Mouse (Mus musculus): ENCODE measurements around the gene Btrc. TPM values are rescaled to one million over a fixed set of nuclear protein-coding genes. Genes with fewer than 3 reads are reported as not detected.
"Not testable (repeated sequence)": the region's sequence is repeated elsewhere in the genome, so short reads cannot be mapped to it uniquely, and the experiment has no call there.

Btrc gene
- polyA plus RNA-seq, 1 experiment = 55.6 TPM

DNA sequence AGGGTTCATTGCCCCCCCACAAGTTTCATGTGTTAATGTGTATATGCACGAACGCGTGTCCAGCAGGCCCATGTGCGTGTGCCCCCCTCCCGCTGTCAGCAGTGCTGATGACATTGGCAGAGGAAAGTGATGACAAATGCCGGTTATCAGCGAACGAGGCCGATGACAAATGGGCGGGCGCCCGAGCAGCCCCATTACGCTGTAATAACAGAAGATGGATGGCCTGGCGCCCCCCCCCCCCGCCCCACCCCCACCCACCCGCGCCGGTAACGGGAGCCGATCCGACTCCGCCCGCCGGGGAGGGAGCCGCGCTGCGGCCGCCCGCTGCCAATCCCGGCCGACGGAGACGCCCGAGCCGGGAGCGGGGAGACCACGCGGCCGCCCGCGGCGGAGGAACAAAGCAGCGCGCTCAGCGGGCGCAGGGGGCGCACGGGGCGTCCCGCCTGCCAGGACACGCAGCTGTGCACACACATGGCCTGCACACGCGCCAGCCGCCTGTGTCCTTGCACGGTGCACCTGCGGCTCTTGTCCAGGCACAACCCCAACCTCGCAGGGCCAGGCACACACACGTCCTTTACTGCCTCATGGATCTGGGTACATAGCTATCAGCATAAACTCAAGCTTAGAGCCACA, 178.0 kb downstream of the Btrc start:
- no peak for TF ChIP-seq POLR2A (IDR thresholded peaks at IDR 0.05; ENCODE audit: control insufficient read depth, low read depth, low read length)
- no peak for TF ChIP-seq CTCF (IDR thresholded peaks at IDR 0.05; ENCODE audit: control insufficient read depth, insufficient read depth, insufficient replicate concordance, low read depth, low read length)
- Histone ChIP-seq H3K27ac (ENCODE audit: control insufficient read depth, insufficient read depth, low read depth, low read length) (no peak overlapping the region), H3K27me3 (ENCODE audit: control insufficient read depth, insufficient read depth, low read length) (no peaks in the 10 kb centered on the region)

GRCm38 (mm10) chr19:45542061-45542460, 178.5 kb downstream of the Btrc start:
- TF ChIP-seq CTCF (IDR thresholded peaks at IDR 0.05; ENCODE audit: control insufficient read depth, insufficient read depth, insufficient replicate concordance, low read depth, low read length) (no peak), POLR2A (IDR thresholded peaks at IDR 0.05; ENCODE audit: control insufficient read depth, low read depth, low read length) (no peak)
- no peak overlapping the region for H3K27ac ChIP-seq (ENCODE audit: control insufficient read depth, insufficient read depth, low read depth, low read length)
- H3K4me1 ChIP-seq (ENCODE audit: control insufficient read depth, insufficient read depth, low read length) = peaks cover 23% of the 10 kb centered on the region
- peak overlapping the region; percentile 11 for H3K4me3 ChIP-seq (ENCODE audit: control insufficient read depth, low read depth, low read length)
- no peaks in the 10 kb centered on the region for H3K36me3 ChIP-seq (ENCODE audit: control insufficient read depth, insufficient read depth, low read length)
- H3K27me3 ChIP-seq (ENCODE audit: control insufficient read depth, insufficient read depth, low read length) = no peaks in the 10 kb centered on the region

More for the DNA sequence above, 178.0 kb downstream of the Btrc start:
- no peaks in the 10 kb centered on the region for H3K36me3 ChIP-seq (ENCODE audit: control insufficient read depth, insufficient read depth, low read length)
- peak overlapping the region; percentile 11 for H3K4me3 ChIP-seq (ENCODE audit: control insufficient read depth, low read depth, low read length)
- peaks cover 23% of the 10 kb centered on the region for H3K4me1 ChIP-seq (ENCODE audit: control insufficient read depth, insufficient read depth, low read length)

DNA sequence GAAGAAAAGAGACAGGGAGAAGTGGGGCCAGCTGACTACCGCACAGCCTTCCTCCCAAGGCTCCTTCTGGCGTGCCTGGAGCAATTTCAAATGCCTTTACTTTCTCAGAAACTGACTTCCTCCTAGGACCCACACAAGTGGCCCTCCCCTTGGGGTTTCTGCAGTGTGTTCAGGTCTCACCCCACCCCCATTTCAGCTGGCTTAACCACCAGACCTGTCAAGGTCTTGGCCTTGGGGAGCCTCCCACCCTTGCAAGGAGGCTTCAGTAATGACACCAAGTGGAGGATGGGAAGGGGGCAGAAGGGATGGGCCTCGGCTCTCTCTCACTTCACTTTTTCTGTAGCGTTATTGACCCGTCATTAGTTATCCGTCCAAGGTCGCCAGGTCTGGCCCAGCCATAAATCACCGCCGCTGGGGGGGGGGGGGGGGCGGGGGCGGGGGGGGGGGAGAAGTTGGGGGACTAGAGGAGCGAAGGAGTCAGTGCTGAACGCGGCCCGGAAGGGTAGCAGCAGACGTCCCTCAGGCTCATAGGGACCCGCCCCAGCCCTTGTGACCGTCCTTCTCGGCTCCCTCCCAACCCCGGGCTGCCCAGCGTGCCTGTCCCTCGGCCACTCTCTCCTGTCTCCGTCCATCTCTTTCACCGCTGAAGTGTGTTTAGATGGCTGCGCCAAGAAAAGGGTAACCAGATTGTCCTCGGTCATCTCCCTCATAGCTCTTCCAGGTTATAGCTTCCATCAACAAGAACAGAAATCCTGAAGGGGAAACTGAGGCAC, 180.8 kb downstream of the Btrc start:
- Histone ChIP-seq H3K4me1 (ENCODE audit: control insufficient read depth, insufficient read depth, low read length) (peaks cover 23% of the 10 kb centered on the region), H3K27me3 (ENCODE audit: control insufficient read depth, insufficient read depth, low read length) (no peaks in the 10 kb centered on the region), H3K4me3 (ENCODE audit: control insufficient read depth, low read depth, low read length) (peak overlapping the region; percentile 54), H3K36me3 (ENCODE audit: control insufficient read depth, insufficient read depth, low read length) (no peaks in the 10 kb centered on the region), H3K27ac (ENCODE audit: control insufficient read depth, insufficient read depth, low read depth, low read length) (no peak overlapping the region)
- no peak for TF ChIP-seq POLR2A (IDR thresholded peaks at IDR 0.05; ENCODE audit: control insufficient read depth, low read depth, low read length)
- TF ChIP-seq CTCF (IDR thresholded peaks at IDR 0.05; ENCODE audit: control insufficient read depth, insufficient read depth, insufficient replicate concordance, low read depth, low read length) = no peak

DNA sequence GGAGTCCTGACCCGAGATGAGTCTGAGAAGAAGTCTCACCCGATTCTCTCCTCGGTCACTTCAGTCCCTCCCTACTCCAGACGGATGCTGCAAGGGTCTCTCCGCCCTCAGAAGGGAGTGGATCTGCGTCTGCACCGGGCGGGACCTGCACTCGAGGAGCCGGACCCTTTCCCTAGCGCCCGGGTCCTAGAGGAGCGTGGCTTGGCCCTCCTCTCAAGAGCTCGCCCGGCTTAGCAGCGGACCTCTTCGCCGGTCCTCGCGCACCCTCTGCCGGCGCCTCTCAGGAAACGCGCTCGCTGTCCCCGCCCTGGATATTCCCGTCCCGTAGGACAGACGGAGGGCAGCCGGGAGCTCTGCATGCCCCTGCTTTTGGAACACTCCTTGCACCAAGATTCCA, 181.4 kb downstream of the Btrc start:
- Histone ChIP-seq H3K27me3 (ENCODE audit: control insufficient read depth, insufficient read depth, low read length) (no peaks in the 10 kb centered on the region), H3K27ac (ENCODE audit: control insufficient read depth, insufficient read depth, low read depth, low read length) (no peak overlapping the region), H3K4me3 (ENCODE audit: control insufficient read depth, low read depth, low read length) (peak overlapping the region; percentile 54), H3K36me3 (ENCODE audit: control insufficient read depth, insufficient read depth, low read length) (no peaks in the 10 kb centered on the region), H3K4me1 (ENCODE audit: control insufficient read depth, insufficient read depth, low read length) (peaks cover 23% of the 10 kb centered on the region)
- peak; percentile 63 for TF ChIP-seq CTCF (IDR thresholded peaks at IDR 0.05; ENCODE audit: control insufficient read depth, insufficient read depth, insufficient replicate concordance, low read depth, low read length)
- no peak for TF ChIP-seq POLR2A (IDR thresholded peaks at IDR 0.05; ENCODE audit: control insufficient read depth, low read depth, low read length)

- H3K36me3 ChIP-seq (ENCODE audit: control insufficient read depth, insufficient read depth, low read length); H3K27me3 ChIP-seq (ENCODE audit: control insufficient read depth, insufficient read depth, low read length); H3K27ac ChIP-seq (ENCODE audit: control insufficient read depth, insufficient read depth, low read depth, low read length); H3K4me3 ChIP-seq (ENCODE audit: control insufficient read depth, low read depth, low read length): not testable (repeated sequence)
- peaks cover 11% of the 10 kb centered on the region for H3K4me1 ChIP-seq (ENCODE audit: control insufficient read depth, insufficient read depth, low read length)
These were observed 184.7 kb downstream of the Btrc start for GRCm38 (mm10) chr19:45548196-45548595.

GRCm38 (mm10) chr19:45549128-45549915, 185.8 kb downstream of the Btrc start:
- TF ChIP-seq POLR2A (IDR thresholded peaks at IDR 0.05; ENCODE audit: control insufficient read depth, low read depth, low read length) = no peak
- TF ChIP-seq CTCF (IDR thresholded peaks at IDR 0.05; ENCODE audit: control insufficient read depth, insufficient read depth, insufficient replicate concordance, low read depth, low read length) = no peak
- no peaks in the 10 kb centered on the region for H3K27me3 ChIP-seq (ENCODE audit: control insufficient read depth, insufficient read depth, low read length)
- H3K4me1 ChIP-seq (ENCODE audit: control insufficient read depth, insufficient read depth, low read length) = peaks cover 8% of the 10 kb centered on the region
- no peak overlapping the region for H3K27ac ChIP-seq (ENCODE audit: control insufficient read depth, insufficient read depth, low read depth, low read length)
- H3K4me3 ChIP-seq (ENCODE audit: control insufficient read depth, low read depth, low read length) = no peak overlapping the region
- peaks cover 2% of the 10 kb centered on the region; the same call in 1 of the 2 replicates for H3K36me3 ChIP-seq (ENCODE audit: control insufficient read depth, insufficient read depth, low read length)

DNA sequence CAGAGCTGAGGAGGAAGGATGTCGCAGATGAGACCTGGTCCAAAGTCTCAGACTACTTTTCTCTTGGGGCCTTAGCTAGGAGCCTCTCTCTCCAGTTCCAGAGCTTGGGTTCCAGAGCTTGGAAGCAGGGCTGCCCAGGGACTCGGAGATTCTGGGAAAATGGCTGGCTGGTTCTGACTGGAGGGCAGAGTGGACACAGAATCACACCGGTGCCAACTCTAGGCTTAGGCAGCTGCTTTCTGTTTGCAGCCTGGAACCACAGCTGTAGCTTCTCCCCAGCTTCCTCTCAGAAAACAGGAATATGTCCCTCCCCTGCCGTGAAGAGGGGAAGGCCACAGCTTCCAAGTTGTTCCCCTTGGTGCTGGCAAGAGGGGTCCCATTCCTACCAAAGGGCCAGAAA, 186.4 kb downstream of the Btrc start:
- no peak for TF ChIP-seq CTCF (IDR thresholded peaks at IDR 0.05; ENCODE audit: control insufficient read depth, insufficient read depth, insufficient replicate concordance, low read depth, low read length)
- no peak for TF ChIP-seq POLR2A (IDR thresholded peaks at IDR 0.05; ENCODE audit: control insufficient read depth, low read depth, low read length)
- Histone ChIP-seq H3K27me3 (ENCODE audit: control insufficient read depth, insufficient read depth, low read length) (no peaks in the 10 kb centered on the region), H3K36me3 (ENCODE audit: control insufficient read depth, insufficient read depth, low read length) (peaks cover 3% of the 10 kb centered on the region; the same call in 1 of the 2 replicates), H3K4me3 (ENCODE audit: control insufficient read depth, low read depth, low read length) (no peak overlapping the region), H3K27ac (ENCODE audit: control insufficient read depth, insufficient read depth, low read depth, low read length) (no peak overlapping the region), H3K4me1 (ENCODE audit: control insufficient read depth, insufficient read depth, low read length) (peaks cover 6% of the 10 kb centered on the region)
